Mouse (Mus musculus) embryonic facial prominence, embryonic 15.5 days (tissue): Measurements from ENCODE around the gene Gadl1. TPM values are rescaled to one million over a fixed set of nuclear protein-coding genes. Genes with fewer than 3 reads are reported as not detected.

Experiments
- ATAC-seq: fragments of 200-750 bp; cut with Nextera tagmentation; 2 replicates; pipeline ENCODE4 v1.8.0; 2017; ENCODE audit warnings: low read depth, moderate TSS enrichment; ENCODE audit not compliant: insufficient number of reproducible peaks, low FRiP score, low TSS enrichment
- H3K27ac ChIP-seq: fragments of 300-500 bp; sonication (generic); replicated peaks from 2 replicates; pipeline ENCODE4 v1.5.1; 2015; ENCODE audit warnings: mild to moderate bottlenecking, inconsistent platforms
- H3K27me3 ChIP-seq: fragments of 300-500 bp; sonication (generic); 2 replicates; pipeline ENCODE4 v1.6.1; 2015; ENCODE audit warnings: inconsistent platforms
- H3K36me3 ChIP-seq: fragments of 300-500 bp; sonication (generic); 2 replicates; pipeline ENCODE4 v1.6.1; 2015; ENCODE audit warnings: mild to moderate bottlenecking, inconsistent platforms
- H3K4me1 ChIP-seq: fragments of 300-500 bp; sonication (generic); 2 replicates; pipeline ENCODE4 v1.6.1; 2015; ENCODE audit warnings: inconsistent platforms
- H3K4me2 ChIP-seq: fragments of 300-500 bp; sonication (generic); replicated peaks from 2 replicates; pipeline ENCODE4 v1.6.1; 2015; ENCODE audit warnings: mild to moderate bottlenecking, inconsistent platforms
- H3K4me3 ChIP-seq: fragments of 300-500 bp; sonication (generic); replicated peaks from 2 replicates; pipeline ENCODE4 v1.5.1; 2015; ENCODE audit warnings: mild to moderate bottlenecking, inconsistent platforms
- H3K9ac ChIP-seq: fragments of 300-500 bp; sonication (generic); 2 replicates; pipeline ENCODE4 v1.6.1; 2015; ENCODE audit warnings: inconsistent platforms
- H3K9me3 ChIP-seq: fragments of 300-500 bp; sonication (generic); replicated peaks from 2 replicates; pipeline ENCODE4 v1.6.1; 2016; ENCODE audit warnings: inconsistent platforms
- WGBS: fragments of 180-500 bp; shearing (Covaris S2); methylation state at CpG from one replicate; pipeline ENCODE4 v1.1.7; 2015; 5-methylcytosine and 5-hydroxymethylcytosine counted together
- polyA plus RNA-seq: library from polyadenylated mRNA; unstranded; fragments of >200 nt; fragmentation: Nextera tagmentation; extraction: Ambion mirVana; gene quantifications from 2 replicates; pipeline ENCODE4 v1.2.1, GENCODE M21; 2015

The Gadl1 gene
- polyA plus RNA-seq, 1 experiment from 2014 or later: 1.7 TPM

DNA sequence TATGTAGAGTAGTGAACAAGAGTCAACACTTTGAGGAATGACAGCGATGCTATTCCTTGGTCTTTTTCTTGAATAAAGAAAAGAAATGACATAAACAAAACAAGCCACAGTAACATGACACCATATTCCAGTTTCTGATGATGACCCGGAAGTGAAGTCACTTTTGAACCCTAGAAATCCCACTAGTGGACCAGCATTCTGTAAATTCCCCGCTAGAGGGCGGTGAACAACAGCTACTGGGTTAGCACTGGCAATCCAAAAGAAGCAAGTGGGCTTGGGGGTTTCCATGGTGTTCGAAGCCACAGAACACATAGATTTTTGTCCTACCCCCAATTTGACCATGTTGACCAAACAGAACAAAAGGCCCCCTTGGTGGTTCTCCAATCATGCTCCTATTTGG is 178.6 kb downstream of the Gadl1 start:
- 24% methylated on average over 5 of the region's 5 CpGs for WGBS
- no peak for ATAC-seq
- no peak overlapping the region for H3K4me3 ChIP-seq
- H3K9ac ChIP-seq: no peak overlapping the region
- no peak overlapping the region for H3K4me2 ChIP-seq
- 0 out of 2 replicates have a peak, but pooled peaks cover 11% of the 10 kb centered on the region for H3K4me1 ChIP-seq
- peaks cover 40% of the 10 kb centered on the region for H3K36me3 ChIP-seq
- H3K9me3 ChIP-seq: no peaks in the 10 kb centered on the region
- no peaks in the 10 kb centered on the region for H3K27me3 ChIP-seq
- no peak overlapping the region for H3K27ac ChIP-seq

- no peaks in the 10 kb centered on the region for H3K27me3 ChIP-seq
- H3K4me2 ChIP-seq: no peak overlapping the region
- 0 out of 2 replicates have a peak, but pooled peaks cover 11% of the 10 kb centered on the region for H3K4me1 ChIP-seq
- WGBS: 89% methylated on average over 9 of the region's 9 CpGs
- H3K9me3 ChIP-seq: no peaks in the 10 kb centered on the region
- peaks cover 46% of the 10 kb centered on the region for H3K36me3 ChIP-seq
- no peak overlapping the region for H3K27ac ChIP-seq
- no peak for ATAC-seq
- no peak overlapping the region for H3K4me3 ChIP-seq
- no peak overlapping the region for H3K9ac ChIP-seq
Observed at GRCm38 (mm10) chr9:116088912-116089311, 179.7 kb downstream of the Gadl1 start.

DNA sequence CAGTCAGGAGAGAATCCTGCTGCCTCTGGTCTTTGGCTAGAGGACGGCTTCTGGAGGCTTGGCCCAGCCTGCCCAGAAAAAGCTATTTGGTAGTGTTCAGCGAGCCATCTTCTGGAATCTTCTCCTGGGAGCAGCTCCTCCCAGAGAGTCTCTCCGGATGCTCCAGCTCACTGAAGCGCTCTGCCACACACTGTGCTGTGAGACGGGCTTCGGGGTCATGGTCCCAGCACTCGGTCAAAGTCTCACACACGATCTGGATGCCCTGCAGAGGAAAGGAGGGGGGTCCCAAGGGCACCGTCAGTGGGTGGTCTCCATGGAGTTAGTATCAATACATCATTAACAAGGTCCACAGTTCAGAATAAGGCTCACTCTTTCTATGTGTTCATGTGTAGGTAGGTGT is 181.0 kb downstream of the Gadl1 start:
- no peaks in the 10 kb centered on the region for H3K27me3 ChIP-seq
- no peaks in the 10 kb centered on the region for H3K9me3 ChIP-seq
- H3K27ac ChIP-seq: no peak overlapping the region
- no peak overlapping the region for H3K9ac ChIP-seq
- no peak overlapping the region for H3K4me3 ChIP-seq
- WGBS: 92% methylated on average over 9 of the region's 9 CpGs
- peaks cover 46% of the 10 kb centered on the region for H3K36me3 ChIP-seq
- 0 out of 2 replicates have a peak, but pooled peaks cover 11% of the 10 kb centered on the region for H3K4me1 ChIP-seq
- no peak for ATAC-seq
- no peak overlapping the region for H3K4me2 ChIP-seq

DNA sequence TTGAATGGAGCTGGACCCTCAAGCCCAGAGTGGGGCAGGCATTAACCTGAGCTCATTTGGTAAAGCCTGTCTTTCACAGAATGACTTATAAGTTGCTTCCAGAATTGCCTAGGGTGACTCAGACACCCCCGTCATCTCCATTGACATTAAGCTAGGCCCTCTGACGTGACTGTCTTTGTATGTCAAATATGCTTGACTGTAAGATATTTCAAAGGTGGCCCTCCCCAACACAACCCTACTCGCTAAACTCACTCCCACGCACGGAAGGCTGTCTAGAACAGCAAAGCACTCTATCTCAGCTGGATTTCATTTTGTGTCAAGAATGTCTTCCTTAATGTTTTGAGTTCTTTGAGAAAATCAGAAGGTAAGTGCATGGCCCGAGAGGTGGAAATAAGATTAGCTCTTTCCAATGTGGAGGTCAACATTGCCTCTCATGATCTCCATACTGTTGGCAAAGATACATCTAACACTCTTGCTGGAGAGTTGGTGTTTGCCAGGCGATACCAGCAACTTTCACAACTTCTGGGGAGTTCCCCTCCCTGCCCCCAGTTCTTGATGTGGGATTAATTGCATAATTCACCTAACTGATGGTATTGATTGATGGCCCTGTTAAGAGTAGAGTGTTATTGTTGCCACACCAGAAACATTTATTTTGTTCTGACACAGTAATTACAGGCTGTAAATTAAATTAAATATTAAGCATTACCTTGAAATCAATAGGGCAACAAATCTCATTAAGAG is 182.0 kb downstream of the Gadl1 start:
- Histone ChIP-seq H3K9ac (no peak overlapping the region), H3K9me3 (no peaks in the 10 kb centered on the region), H3K4me1 (0 out of 2 replicates have a peak, but pooled peaks cover 11% of the 10 kb centered on the region), H3K36me3 (peaks cover 46% of the 10 kb centered on the region), H3K27ac (no peak overlapping the region), H3K27me3 (no peaks in the 10 kb centered on the region), H3K4me2 (no peak overlapping the region), H3K4me3 (no peak overlapping the region)
- ATAC-seq: no peak
- WGBS: 80% methylated on average over 7 of the region's 7 CpGs

- H3K9ac ChIP-seq: no peak overlapping the region
- no peak overlapping the region for H3K4me3 ChIP-seq
- no peak overlapping the region for H3K27ac ChIP-seq
- peaks cover 46% of the 10 kb centered on the region for H3K36me3 ChIP-seq
- H3K27me3 ChIP-seq: no peaks in the 10 kb centered on the region
- no peak for ATAC-seq
- H3K4me2 ChIP-seq: no peak overlapping the region
- 60% methylated on average over 5 of the region's 5 CpGs for WGBS
- 0 out of 2 replicates have a peak, but pooled peaks cover 11% of the 10 kb centered on the region for H3K4me1 ChIP-seq
- no peaks in the 10 kb centered on the region for H3K9me3 ChIP-seq
Observed at GRCm38 (mm10) chr9:116091921-116092320, 182.7 kb downstream of the Gadl1 start.

DNA sequence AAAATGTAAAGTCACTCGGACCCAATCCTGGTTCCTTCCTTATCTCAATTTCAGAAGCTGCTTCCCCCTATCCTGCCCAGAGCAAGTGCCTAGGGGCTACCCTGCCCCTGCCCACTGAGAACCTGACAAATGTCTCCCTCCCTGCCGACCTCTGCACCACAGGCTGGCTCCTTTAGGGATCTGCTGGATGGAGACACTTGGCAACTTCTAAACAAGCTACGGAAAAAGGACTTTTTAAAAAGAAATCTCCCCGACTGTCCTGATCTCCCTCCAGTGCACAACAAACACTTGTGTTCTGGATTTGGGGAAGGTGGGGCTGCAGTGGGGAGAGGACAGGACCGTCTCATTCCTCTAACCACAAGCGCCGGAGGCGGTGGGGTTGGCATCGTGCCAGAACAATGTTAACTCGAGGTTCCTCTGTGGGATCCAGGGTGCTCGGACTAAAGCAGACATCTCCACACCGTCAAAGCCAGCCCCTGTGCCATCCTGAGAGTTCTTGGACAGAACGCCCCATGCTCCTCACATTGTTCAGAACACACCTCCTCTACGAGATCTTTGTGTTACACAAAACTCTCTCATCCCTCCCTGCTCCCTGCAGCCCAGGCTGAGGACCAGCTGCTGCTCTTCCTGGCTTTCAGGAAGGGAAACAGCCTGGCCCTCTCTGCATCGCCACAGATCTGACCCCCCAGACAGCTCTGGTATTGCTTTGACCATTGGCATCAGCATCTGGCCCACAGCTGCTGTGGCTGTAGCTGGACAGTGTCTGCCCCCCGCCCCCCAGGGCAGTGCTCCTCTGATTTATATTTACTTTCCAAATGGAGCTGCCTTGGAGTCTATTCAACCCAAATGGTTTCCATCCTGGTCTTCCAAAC is 189.7 kb downstream of the Gadl1 start:
- Histone ChIP-seq H3K9ac (no peak overlapping the region), H3K9me3 (no peaks in the 10 kb centered on the region), H3K27ac (peak overlapping the region; percentile 66), H3K4me2 (peak overlapping the region; percentile 22; the same call in 1 of the 2 replicates), H3K4me3 (no peak overlapping the region), H3K27me3 (no peaks in the 10 kb centered on the region), H3K4me1 (peaks cover 17% of the 10 kb centered on the region), H3K36me3 (peaks cover 28% of the 10 kb centered on the region; the same call in 1 of the 2 replicates)
- peak; percentile 76 for ATAC-seq
- WGBS: 20% methylated on average over 16 of the region's 16 CpGs

- Histone ChIP-seq H3K4me1 (peaks cover 17% of the 10 kb centered on the region), H3K4me3 (no peak overlapping the region), H3K9me3 (no peaks in the 10 kb centered on the region), H3K9ac (no peak overlapping the region), H3K27ac (peak overlapping the region; percentile 66; the same call in 1 of the 2 replicates), H3K36me3 (peaks cover 31% of the 10 kb centered on the region), H3K27me3 (no peaks in the 10 kb centered on the region), H3K4me2 (no peak overlapping the region)
- WGBS: 51% methylated on average over 6 of the region's 6 CpGs
- no peak; the same call in 1 of the 2 replicates for ATAC-seq
Observed at GRCm38 (mm10) chr9:116099596-116099993, 190.3 kb downstream of the Gadl1 start.

GRCm38 (mm10) chr9:116100015-116100414 is 190.8 kb downstream of the Gadl1 start:
- no peak for ATAC-seq
- Histone ChIP-seq H3K4me2 (no peak overlapping the region), H3K4me3 (no peak overlapping the region), H3K9ac (no peak overlapping the region), H3K9me3 (no peaks in the 10 kb centered on the region), H3K4me1 (peaks cover 17% of the 10 kb centered on the region), H3K36me3 (peaks cover 31% of the 10 kb centered on the region), H3K27me3 (no peaks in the 10 kb centered on the region), H3K27ac (peak overlapping the region; percentile 66; the same call in 1 of the 2 replicates)
- 67% methylated on average over 9 of the region's 9 CpGs for WGBS

GRCm38 (mm10) chr9:116101842-116102241 is 192.6 kb downstream of the Gadl1 start:
- H3K36me3 ChIP-seq: peaks cover 37% of the 10 kb centered on the region
- no peak for ATAC-seq
- H3K9ac ChIP-seq: no peak overlapping the region
- H3K27ac ChIP-seq: no peak overlapping the region
- H3K4me1 ChIP-seq: peaks cover 17% of the 10 kb centered on the region
- no peak overlapping the region for H3K4me2 ChIP-seq
- H3K27me3 ChIP-seq: no peaks in the 10 kb centered on the region
- H3K9me3 ChIP-seq: no peaks in the 10 kb centered on the region
- 70% methylated on average over 11 of the region's 11 CpGs for WGBS
- H3K4me3 ChIP-seq: no peak overlapping the region

GRCm38 (mm10) chr9:116104770-116105169 is 195.5 kb downstream of the Gadl1 start:
- H3K9ac ChIP-seq: no peak overlapping the region
- H3K4me3 ChIP-seq: no peak overlapping the region
- ATAC-seq: no peak
- peaks cover under 1% of the 10 kb centered on the region for H3K4me1 ChIP-seq
- H3K36me3 ChIP-seq: peaks cover 65% of the 10 kb centered on the region
- no peaks in the 10 kb centered on the region for H3K9me3 ChIP-seq
- H3K27ac ChIP-seq: no peak overlapping the region
- H3K27me3 ChIP-seq: no peaks in the 10 kb centered on the region
- 86% methylated on average over 17 of the region's 17 CpGs for WGBS
- H3K4me2 ChIP-seq: no peak overlapping the region

DNA sequence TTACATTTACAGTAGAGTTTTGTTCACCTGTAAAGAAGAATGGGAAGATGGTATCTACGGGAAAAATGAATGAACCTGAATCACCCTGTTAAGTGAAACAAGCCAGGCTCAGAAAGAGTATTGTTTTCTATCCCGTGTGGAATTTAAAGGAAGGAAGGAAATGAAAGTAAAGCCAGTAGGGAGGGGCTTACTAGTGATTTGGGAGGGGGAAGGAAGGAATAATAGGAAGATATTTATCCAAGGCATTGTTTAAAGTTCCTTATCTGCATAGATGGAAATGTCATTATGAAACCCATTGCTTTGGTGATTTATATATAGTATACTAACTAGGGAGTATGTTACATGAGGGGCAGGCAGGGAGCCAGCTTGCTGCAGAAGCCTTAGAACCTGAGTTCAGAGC is 199.5 kb downstream of the Gadl1 start:
- H3K9ac ChIP-seq: no peak overlapping the region
- no peaks in the 10 kb centered on the region for H3K27me3 ChIP-seq
- WGBS: 86% methylated on average over 2 of the region's 2 CpGs
- ATAC-seq: no peak
- H3K4me3 ChIP-seq: no peak overlapping the region
- no peak overlapping the region for H3K4me2 ChIP-seq
- H3K36me3 ChIP-seq: peaks cover 50% of the 10 kb centered on the region
- no peak overlapping the region for H3K27ac ChIP-seq
- H3K9me3 ChIP-seq: no peaks in the 10 kb centered on the region
- H3K4me1 ChIP-seq: peaks cover 3% of the 10 kb centered on the region; the same call in 1 of the 2 replicates
